Mouse (Mus musculus): Measurements from ENCODE around the gene Mamdc2. TPM values are rescaled to one million over a fixed set of nuclear protein-coding genes. Genes with fewer than 3 reads are reported as not detected.
"Not testable (repeated sequence)": the region's sequence is repeated elsewhere in the genome, so short reads cannot be mapped to it uniquely, and the experiment has no call there.

Gene Mamdc2
- 1 to 10 TPM; 1.3 to 2.3 TPM for total RNA-seq (2021)
- long read RNA-seq, experiment 1, partial matches to known transcripts: 0 of 2 reads
- long read RNA-seq, experiment 1, other reads (novel, unspliced or antisense): 0 of 2 reads
- long read RNA-seq, experiment 2, partial matches to known transcripts: 0 of 4 reads
- long read RNA-seq, experiment 2, other reads (novel, unspliced or antisense): 0 of 4 reads

DNA sequence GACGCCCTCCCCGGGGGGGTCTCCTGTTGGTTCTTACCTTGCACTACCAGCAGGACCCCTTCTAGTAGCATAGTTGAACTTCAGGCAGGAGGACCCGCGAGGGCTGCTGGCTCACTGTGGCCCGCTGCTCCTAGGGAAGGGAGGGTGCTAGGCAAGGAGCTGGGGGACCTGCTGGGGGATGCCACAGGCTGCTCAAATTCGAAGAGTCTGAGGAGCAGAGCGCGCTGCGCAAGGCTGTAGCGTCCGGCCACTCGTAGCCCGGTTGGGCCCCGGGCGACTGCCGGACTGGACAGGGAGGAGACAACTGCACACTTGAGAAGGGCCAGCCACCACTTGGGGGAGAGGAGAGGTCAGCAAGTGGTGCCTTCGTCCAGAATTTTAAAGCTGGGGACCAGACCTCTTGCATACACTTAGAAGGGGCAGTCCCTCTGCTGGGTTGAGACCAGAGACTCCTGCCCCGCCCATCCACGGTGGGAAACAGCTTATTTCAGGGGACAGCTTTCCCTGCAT is at the start of gene Mamdc2:
Mamdc2 (minus strand) TSS at position 455 of the 510 bp plus-strand sequence.
- no peak for DNase-seq (ENCODE audit: low spot score in 2 of 2)

DNA sequence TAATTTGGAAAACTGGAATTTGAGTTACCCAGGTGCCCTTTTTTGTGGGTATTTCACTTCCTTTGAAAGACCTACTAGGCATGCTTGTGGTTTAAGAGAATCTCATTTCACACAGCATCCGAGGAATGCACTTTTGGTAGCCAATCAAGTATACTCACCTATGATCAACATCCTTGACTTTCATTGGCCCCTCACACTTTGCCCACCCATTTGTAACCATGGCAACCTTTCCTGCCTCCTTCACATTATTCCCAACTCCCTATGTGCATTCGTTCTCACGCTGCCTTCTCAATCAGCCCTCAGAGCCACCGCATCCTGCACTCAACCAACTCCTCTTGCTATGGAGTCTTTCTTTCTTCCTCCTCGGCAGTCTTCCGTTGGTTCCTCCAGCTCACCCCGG is 49.8 kb upstream of the Mamdc2 start:
- DNase-seq (ENCODE audit: low spot score in 2 of 2): no peak

DNA sequence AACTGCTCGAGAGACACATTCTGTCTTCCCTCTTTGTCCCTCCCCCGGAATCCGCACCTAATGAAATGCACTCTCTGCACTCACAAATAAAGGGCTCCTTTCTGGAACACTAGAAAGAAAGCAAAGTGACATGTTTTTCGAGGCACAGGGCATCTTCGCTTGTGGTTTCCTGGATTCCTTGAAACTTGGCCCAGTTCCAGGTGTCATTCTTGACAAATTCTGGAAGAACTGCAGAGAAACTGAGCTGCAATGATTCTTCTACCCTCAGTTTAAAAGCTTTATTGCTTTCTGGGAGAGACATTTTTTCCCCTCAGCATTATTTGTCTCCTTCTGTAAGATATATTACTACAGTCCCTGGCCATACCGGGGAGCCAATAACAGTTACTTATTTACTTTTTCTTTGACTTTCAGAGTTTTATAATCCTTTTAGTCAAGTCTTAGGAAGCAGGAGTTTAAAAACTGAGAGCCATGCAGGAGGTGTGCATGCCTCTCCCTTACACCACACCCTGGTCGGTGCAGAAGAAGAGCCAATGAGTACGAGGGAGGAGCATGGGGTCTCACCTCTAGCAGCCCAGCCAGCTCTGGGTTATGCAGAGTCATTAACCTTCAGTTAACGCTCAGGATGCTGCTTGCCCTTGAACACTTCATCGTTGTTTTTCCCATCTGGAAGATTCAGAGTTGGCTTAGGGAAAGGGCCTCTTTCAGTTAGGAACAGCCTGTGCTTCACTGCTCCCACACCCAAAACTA is 49.1 kb upstream of the Mamdc2 start:
- no peak for DNase-seq (ENCODE audit: low spot score in 2 of 2)

DNA sequence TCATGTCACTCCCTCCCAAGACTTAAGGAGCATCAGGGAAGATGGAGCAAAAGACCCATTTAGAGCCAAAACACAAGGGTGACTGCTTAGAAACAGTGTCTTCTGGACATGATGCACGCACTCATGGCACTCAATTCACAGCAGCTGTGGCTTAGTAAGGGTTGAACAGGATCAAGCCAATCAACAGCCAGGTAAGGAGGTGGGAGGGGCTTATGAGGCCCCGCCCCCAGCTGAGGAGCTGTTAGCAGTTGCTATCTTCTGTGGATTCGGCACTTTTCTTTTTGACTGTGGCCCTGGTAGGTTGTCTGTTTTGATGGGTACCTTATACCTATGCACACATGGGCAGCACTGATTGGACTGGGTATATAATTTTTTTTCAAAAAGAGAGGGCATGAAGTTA is 48.3 kb upstream of the Mamdc2 start:
- no peak for DNase-seq (ENCODE audit: low spot score in 2 of 2)

DNA sequence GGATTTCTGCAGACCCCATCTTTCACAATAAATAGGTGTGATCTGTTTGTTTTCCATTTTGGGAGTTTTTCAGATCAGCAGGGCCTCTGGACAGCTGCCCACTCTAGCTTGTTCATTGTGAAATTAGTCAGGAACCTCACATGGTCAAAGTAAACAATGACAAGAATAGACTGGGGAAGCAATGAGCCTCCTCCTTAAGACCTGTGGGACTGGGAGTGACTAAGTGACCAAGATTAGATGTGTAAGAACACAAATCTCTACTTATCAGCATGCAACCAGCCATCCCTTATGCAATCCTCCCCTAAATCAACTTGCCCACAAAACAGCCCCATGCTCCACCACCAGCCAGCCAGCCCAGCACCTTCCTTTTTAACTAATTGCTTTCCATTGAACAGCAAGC is 44.4 kb upstream of the Mamdc2 start:
- no peak for DNase-seq (ENCODE audit: low spot score in 2 of 2)

DNA sequence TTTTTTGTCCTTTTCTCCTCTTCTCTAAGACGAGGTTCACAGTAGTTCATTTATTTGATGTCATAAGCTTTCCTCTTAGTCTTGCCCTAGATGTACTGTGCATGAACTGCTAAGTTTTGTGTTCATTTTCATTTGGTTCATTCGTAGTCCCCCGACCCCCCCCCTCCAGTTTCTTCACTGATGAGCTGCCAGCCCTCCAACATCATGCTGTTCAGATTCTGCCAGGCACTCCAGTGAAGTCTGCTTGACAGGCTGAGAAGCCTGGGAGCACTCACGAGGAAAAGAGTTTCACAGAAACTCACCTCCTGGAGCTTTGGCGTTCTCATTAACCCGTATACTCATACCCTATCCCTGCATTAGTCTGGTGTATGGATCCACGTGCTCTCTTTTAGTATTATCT is 42.5 kb upstream of the Mamdc2 start:
- not testable (repeated sequence) for DNase-seq (ENCODE audit: low spot score in 2 of 2)

DNA sequence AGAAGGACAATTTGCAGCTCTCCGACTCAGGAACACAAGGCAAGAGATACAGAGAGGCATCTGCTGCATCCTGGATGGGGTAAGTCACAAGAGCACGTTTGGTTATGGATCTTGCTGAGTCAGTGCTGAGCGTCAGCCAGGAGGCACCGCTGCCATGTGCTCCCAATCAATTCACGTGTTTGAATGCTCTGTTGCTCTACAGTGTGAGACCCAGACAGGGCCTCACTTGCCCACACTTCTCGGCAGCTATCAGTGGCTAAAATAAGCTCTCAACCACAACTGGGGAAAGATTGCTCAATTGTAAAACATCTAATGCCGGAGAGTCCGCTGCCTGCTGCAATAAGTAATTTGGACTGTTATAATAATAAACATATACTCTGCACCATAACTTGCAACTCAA is 41.5 kb upstream of the Mamdc2 start:
- peak in 1 of 2 experiments; percentile 41 for DNase-seq (ENCODE audit: low spot score in 2 of 2)

DNA sequence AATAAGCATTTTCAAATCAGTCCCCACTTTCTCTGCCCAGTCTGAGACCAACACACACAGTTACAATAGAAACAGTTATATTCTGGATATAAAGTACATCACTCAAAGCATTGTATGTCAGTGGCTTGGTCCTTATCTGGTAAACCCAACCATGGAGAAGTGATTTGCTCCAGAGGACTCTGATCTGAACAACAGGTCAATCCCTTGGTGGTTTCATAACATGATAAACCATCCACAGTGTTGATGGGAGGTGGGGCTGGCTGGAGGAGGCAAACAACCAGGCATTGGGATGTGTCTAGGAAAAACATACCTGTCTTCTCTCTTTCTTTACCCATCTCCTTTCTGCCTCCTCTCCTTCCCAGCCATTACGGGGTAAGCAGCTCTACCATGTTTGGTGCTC is 39.2 kb upstream of the Mamdc2 start:
- no peak for DNase-seq (ENCODE audit: low spot score in 2 of 2)

DNA sequence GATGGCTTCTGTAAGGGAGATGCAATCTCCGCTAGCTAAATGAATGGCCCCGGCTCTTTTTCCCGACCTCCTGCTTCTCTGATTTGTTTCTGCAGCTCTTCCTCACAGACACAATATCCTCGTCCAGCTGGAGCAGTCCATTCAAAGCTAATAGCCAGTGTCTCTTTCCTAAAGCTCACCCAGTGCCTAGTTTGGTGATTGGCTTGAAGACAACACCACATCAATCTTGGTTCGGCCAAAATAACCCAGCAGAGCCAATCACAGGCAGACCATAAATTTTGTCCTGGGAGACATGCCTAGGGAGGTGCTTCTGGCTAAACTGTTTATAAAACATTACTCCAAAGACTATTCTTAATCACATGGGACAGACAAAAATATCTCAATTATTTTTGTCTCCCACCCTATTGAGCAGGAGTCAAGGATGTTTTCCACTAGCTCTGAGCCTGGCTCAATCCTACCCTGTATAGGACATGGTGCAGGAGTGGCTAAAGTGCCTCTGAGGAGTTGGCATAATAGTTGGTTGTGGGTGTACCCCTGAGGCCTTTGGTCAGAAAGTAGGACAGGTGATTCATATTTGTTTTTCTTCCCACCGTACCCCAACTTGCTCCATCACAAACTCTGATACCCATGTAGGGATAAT is 38.5 kb upstream of the Mamdc2 start:
- no peak for DNase-seq (ENCODE audit: low spot score in 2 of 2)

DNA sequence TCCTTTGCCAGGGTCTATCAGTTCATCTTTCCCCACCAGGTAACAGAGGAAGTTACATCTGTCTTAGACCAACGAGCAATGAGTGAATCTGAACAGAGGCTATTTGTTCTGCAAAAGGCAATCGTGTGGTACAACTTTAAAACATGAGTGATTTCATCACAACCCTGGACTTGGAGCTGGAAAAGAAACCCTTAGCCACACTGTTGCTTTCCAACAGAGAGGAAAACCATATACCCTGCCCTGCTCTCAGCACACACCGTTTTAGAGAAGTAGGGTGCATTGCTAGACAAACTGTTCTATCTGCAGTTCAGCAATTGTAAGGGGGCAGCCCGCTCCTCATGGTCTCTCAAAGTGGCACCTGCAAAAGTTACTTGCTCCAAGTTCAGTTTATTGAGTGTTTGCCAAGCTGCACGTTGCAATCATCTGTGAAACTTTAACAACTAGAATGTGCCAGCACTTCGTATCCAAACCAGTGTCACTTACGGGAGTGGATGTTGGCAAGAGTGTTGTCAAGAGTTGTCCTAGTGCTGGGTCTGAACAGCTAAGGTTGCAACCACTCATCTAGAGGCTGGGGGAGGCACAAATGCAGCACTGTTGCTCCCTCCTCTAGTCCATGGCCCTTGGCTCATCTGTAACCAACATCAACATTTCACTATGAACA is 37.8 kb upstream of the Mamdc2 start:
- no peak for DNase-seq (ENCODE audit: low spot score in 2 of 2)

DNA sequence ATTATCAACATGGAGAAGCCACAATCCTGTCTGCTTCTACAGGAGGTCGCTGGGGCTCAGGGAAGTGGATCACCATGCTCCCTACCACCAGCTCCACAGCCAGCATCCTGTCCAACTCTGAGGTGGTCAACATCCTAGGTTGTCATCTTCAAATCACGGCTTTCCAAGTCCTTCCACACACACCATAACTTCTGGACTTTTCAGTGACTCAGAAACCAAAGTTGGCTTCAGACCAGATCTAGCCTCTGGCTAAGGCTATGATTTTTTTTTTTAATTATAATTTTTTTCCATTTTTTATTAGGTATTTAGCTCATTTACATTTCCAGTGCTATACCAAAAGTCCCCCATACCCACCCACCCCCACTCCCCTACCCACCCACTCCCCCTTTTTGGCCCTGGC is 34.3 kb upstream of the Mamdc2 start:
- not testable (repeated sequence) for DNase-seq (ENCODE audit: low spot score in 2 of 2)

DNA sequence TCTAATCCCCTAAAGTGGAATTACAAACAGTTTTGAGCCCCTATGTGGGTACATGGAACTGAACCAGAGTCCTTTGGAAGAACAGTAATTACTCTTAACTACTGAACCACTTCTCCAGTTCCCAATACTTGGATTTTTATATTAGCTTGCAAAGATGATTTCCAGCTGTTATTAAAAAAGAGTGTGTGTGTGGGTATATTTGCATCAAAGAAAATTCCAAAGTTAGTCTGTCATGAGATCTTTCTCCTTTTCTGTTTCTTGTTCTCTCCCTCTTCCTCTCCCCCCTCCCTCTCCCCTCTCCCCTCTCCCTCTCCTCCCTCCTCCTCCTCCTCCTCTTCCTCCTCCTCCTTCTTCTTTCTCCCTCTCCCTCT is 31.3 kb upstream of the Mamdc2 start:
- no peak for DNase-seq (ENCODE audit: low spot score in 2 of 2)

DNA sequence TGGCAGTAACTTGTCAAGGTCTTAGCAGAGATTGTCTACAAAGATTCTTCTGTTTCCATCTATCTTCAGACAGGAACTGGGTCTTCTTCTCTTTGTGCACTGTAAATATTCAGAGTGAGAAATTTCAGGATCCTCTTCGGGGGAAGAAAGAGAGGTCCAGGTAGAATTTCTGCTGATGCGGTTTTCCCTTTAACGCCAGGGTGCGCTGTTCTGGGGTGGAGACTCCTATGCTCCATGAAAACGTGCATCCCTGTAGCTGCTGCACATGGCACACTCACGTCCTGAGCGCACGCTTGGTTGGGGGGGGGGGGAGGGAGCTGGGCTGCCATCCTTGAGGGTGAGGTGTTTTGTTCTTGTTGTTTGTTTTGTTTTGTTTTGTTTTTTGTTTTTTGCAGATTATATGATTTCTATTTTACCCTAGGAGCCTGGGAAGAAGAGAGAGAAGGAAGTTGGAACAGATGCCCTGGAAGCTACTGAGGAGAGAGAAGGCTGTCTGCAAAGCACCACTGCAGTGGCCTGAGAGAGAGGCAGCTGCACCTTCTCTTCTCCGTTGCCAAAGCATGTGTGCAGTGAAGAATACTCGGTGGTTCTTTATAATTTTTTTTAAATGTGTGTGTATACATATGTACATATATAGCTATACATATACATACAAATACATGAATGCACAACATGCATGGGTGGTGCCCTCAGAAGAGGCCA is 30.8 kb upstream of the Mamdc2 start:
- no peak for DNase-seq (ENCODE audit: low spot score in 2 of 2)

DNA sequence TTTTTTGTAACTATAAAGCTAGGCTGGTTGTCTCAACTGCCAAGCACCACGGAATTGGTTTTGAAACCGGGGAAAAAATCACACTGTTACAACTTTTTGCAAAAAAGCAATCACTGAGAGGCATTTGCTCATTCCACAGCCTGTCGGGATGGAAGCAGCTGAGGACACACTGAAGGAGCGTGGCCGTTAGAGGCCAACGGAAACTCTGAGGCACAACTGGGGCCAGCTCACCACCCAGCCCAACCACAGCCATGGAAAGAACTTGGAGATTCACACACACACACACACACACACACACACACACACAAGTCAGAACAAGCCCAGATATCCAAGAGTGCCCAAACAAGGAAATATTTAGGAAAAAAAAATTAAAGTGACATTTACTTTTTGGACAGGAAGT is 29.6 kb upstream of the Mamdc2 start:
- no peak for DNase-seq (ENCODE audit: low spot score in 2 of 2)

DNA sequence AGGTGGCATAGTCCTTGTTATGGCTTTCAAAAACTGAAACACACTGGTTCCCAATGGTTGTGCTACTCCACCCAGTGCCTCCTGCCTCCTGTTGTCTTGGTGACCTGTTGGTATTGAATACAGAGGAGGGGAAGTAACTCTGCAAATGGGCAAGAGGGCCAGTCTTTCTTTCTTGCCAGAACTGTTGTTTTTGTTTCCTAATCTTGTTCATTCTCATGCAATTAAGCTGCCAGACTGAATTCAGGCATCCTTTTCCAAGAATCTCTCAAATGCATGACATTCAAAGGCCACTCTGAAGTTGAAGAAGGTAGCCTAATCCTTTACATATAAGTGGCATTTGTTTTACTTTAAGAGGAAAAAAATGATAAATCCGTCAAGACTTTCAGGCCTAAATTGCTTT is 19.6 kb upstream of the Mamdc2 start:
- DNase-seq (ENCODE audit: low spot score in 2 of 2): no peak

DNA sequence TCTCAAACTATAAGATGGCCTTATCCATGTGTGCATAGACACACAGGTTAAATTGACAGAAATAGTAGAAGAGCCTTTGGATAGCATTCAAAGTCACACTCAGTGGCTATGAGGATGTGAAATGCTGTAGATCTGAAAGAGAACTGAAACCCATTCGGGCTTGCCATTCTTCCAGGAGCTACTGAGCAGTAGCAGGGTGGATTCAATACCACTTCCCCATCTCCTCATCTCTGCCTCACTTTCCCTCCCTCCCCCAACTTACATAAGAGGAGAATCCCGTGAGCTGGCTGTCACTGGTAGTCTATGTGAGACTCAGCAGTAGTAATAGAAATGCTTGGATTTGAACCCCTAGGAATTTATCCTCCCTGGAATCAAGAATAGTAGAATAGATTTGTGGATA is 18.8 kb upstream of the Mamdc2 start:
- no peak for DNase-seq (ENCODE audit: low spot score in 2 of 2)

DNA sequence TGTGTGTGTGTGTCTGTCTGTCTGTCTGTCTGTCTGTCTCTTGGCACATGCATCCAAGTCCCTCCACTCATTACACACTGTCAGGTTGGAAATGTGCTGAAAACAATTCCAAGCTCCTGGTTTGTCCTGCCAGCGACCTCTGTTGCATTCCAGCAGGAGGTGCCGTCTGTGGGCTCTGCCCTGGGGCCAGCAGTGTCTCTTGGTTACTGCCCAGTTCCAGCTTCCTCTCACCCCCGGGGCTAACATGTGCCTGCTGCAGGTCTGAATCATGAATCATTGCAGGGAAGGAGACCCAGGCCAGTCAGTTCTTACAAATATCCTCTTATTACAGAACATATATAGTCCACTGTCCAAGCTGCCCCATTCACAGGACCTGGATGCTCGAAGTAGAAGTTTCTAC is 9.2 kb upstream of the Mamdc2 start:
- no peak for DNase-seq (ENCODE audit: low spot score in 2 of 2)

DNA sequence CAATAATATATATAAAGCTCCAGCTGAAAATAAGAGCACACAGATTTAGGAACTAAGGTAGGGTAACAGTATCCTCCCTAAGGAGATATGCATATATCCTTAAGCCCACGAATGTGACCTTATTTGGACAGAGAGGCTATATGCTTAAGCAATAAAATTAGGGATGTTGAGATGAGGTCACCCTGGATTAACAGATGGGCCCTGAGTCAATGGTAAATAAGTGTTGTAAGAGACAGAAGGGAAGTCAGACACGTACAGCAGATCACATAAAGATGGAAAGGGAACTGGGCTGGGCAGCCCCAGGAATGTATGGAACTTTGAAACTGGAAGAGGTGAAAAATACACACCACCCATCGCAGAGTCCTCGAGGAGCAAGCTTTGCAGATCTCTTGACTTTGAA is 3.1 kb upstream of the Mamdc2 start:
- DNase-seq (ENCODE audit: low spot score in 2 of 2): no peak

DNA sequence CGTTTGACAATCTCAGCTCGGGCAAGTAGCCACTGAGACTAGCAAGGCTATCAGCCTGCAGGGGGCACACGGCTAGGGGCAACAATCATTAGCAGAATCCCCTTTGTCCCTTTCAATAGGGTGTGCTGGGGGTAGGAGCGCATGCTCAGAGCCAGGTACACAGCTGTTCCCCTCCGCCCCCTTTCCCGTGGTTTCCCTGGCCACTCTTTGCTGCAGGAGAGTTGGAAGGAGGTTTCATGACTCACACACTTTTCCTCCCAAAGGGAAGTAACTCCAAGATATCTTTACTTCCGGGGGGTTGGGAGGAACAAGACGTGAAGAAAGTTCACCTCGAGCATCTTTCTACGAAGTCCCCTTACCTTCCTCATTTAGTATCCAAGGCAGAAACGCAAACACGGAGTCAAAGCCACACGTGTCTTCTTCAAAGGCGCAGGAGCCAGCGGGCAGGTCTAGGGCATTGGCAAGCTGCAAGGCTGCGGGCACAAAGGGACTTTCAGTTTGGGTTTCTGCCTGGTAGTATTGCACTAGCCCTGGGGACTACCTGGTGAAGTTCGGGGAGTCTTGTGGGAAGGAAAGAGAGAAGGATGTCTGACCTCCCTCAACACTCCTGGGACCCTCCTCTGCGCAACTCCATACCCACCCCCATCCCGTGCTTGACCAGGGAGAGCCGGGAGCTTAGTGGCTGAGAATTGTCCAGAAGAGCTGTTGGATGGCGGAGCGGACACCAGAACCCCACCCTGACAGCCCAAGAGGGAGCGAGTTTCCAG is 838 bp downstream of the Mamdc2 start:
- DNase-seq (ENCODE audit: low spot score in 2 of 2): no peak
